Mouse (Mus musculus) testis, adult 2 months (tissue): ENCODE measurements around the gene Rfc1.

Experiments
- CTCF ChIP-seq: fragments of 200-500 bp; IDR thresholded peaks from 2 replicates; pipeline ENCODE4 v1.5.1; 2012; ENCODE audit warnings: low read depth, mild to moderate bottlenecking, inconsistent platforms, low read length, moderate library complexity; ENCODE audit not compliant: control insufficient read depth, insufficient read depth, insufficient replicate concordance
- POLR2A ChIP-seq: fragments of 200-500 bp; IDR thresholded peaks from 2 replicates; pipeline ENCODE4 v1.6.1; 2012; ENCODE audit warnings: low read depth, mild to moderate bottlenecking, inconsistent platforms, low read length, moderate library complexity; ENCODE audit not compliant: control insufficient read depth

- TF ChIP-seq CTCF (no peak), POLR2A (no peak)
Measured at GRCm38 (mm10) chr5:65224056-65224455, 111.4 kb downstream of the Rfc1 start.
